Mouse (Mus musculus) inflammation-experienced regulatory T-cells, adult 16 weeks (primary cell): ENCODE results near the gene Gucy2e. TPM values are rescaled to one million over a fixed set of nuclear protein-coding genes. Genes with fewer than 3 reads are reported as not detected.

Experiments used
- polyA plus RNA-seq: library from polyadenylated mRNA; unstranded; fragments of 100-300 nt; shearing (Covaris generic); gene quantifications from one replicate; pipeline ENCODE4 v1.2.1, GENCODE M21; 2017

The Gucy2e gene
- 0.12 TPM for polyA plus RNA-seq

GRCm38 (mm10) chr11:69236926-69237260 is at the start of gene Gucy2e:
Gucy2e (minus strand) TSS chr11:69237036.

GRCm38 (mm10) chr11:69197743-69198142 is 39.1 kb downstream of the Gucy2e start, which contains the start of gene Alox8:
Alox8 (minus strand) TSS chr11:69197843.

Other genes starting within 250 kb of the Gucy2e start
- 5.3 TPM for gene Pfas, start 228.6 kb downstream of the Gucy2e start, polyA plus RNA-seq
- gene Ctc1, start 221.1 kb downstream of the Gucy2e start, polyA plus RNA-seq, result 29.3 TPM
- 11.1 TPM for gene Aurkb, start 191.4 kb downstream of the Gucy2e start, polyA plus RNA-seq
- gene Borcs6, start 177.3 kb downstream of the Gucy2e start, polyA plus RNA-seq, result 6.5 TPM
- 3.6 TPM for gene Tmem107, start 166.2 kb downstream of the Gucy2e start, polyA plus RNA-seq
- gene Vamp2, start 148.5 kb downstream of the Gucy2e start, polyA plus RNA-seq, result 71.4 TPM
- gene Per1, start 141.8 kb downstream of the Gucy2e start, polyA plus RNA-seq, result 9.8 TPM
- not detected for gene Hes7, start 116.6 kb downstream of the Gucy2e start, polyA plus RNA-seq
- 0.18 TPM for gene 9130213A22Rik, start 114.4 kb downstream of the Gucy2e start, polyA plus RNA-seq
- 0.10 TPM for gene Aloxe3, start 111.1 kb downstream of the Gucy2e start, polyA plus RNA-seq
- gene Alox12b, start 80.0 kb downstream of the Gucy2e start, polyA plus RNA-seq, result not detected
- 13.7 TPM for gene Alox8, start 39.2 kb downstream of the Gucy2e start, polyA plus RNA-seq
- 15.9 TPM for gene Cntrob, start 86.7 kb upstream of the Gucy2e start, polyA plus RNA-seq
- gene Trappc1, start 86.9 kb upstream of the Gucy2e start, polyA plus RNA-seq, result 106 TPM
- 2.9 TPM for gene Kcnab3, start 89.2 kb upstream of the Gucy2e start, polyA plus RNA-seq
- 5.1 TPM for gene Rnf227, start 103.4 kb upstream of the Gucy2e start, polyA plus RNA-seq
- gene Chd3, start 132.4 kb upstream of the Gucy2e start, polyA plus RNA-seq, result 111 TPM
- 125 TPM for gene Naa38, start 158.5 kb upstream of the Gucy2e start, polyA plus RNA-seq
- 37.6 TPM for gene Cyb5d1, start 158.6 kb upstream of the Gucy2e start, polyA plus RNA-seq
- 0.63 TPM for gene Tmem88, start 161.2 kb upstream of the Gucy2e start, polyA plus RNA-seq
- 4.5 TPM for gene Kdm6b, start 176.6 kb upstream of the Gucy2e start, polyA plus RNA-seq